Mouse (Mus musculus): ENCODE measurements around the gene Prdm2. TPM values are rescaled to one million over a fixed set of nuclear protein-coding genes. Genes with fewer than 3 reads are reported as not detected.

Prdm2 gene
- polyA plus RNA-seq, 1 experiment, result 9.2 TPM

DNA sequence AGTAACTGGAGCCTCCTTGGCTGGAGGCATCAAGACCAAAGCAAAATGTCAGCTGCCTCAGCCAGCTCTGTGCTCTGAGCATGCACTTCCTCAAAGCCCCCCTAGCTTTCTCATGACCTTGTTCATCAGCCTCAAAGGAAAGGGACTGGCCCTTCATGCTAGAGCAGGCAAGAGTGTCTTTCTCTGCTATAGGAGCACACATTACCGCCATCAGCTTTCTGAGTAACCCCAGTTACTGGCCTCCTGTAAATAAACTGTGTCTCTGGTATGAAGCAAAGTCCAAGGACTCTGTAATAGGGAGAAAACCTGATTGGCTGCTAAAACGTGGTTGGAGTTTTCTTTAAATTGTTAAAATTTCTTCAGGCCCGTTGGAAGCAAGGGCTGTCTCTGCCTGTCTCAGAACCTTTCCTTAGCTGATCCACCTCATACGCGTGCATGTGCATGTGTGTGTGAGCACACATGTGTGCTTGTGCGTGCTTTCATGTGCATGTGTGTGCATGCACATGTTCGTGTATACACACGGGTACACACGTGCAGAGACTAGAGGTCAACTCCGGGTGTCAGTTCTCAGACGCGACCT lies 153.9 kb downstream of the Prdm2 start:
- Histone ChIP-seq H3K4me3 (ENCODE audit: insufficient read depth, poor library complexity, severe bottlenecking) (no peak overlapping the region), H3K79me3 (ENCODE audit: low read depth) (no peaks in the 10 kb centered on the region), H3K27me3 (ENCODE audit: control insufficient read depth, insufficient read depth, insufficient read length) (no peaks in the 10 kb centered on the region), H3K36me3 (ENCODE audit: control insufficient read depth, insufficient read depth) (no peaks in the 10 kb centered on the region), H3K79me2 (ENCODE audit: control insufficient read depth, insufficient read depth) (no peaks in the 10 kb centered on the region), H3ac (ENCODE audit: control insufficient read depth, insufficient read length, low read depth) (no peak overlapping the region)
- TF ChIP-seq FOSL1 (IDR thresholded peaks at IDR 0.05; ENCODE audit: insufficient read depth, low read length, poor library complexity, severe bottlenecking) (no peak), CEBPB (IDR thresholded peaks at IDR 0.05; ENCODE audit: low read depth) (no peak), USF1 (IDR thresholded peaks at IDR 0.05; ENCODE audit: low read depth) (no peak), MYOD1 (IDR thresholded peaks at IDR 0.05; ENCODE audit: control insufficient read depth, insufficient read length, low read depth) (no peak), MAX (IDR thresholded peaks at IDR 0.05) (no peak), CTCF (IDR thresholded peaks at IDR 0.05; ENCODE audit: control insufficient read depth, insufficient read depth, insufficient read length) (no peak), MYOG (IDR thresholded peaks at IDR 0.05; ENCODE audit: control insufficient read depth, extremely low read depth, insufficient read length) (no peak)

Small RNA genes lying within 50 kb of the gene (microRNA-seq; reads per million reads assigned to microRNA genes)
- gene Mir7021 (ENCODE audit: borderline microRNAs expressed), result 2.1 reads per million, percentile 40 among the genes with 10 or more reads in this experiment

Other genes starting within 250 kb of the Prdm2 start
- 133 TPM for gene Pdpn, start 86.6 kb upstream of the Prdm2 start, polyA plus RNA-seq (2012; fragmentation: generic; extraction: Trizol)
- gene Lrrc38, start 136.8 kb upstream of the Prdm2 start, polyA plus RNA-seq (2012; fragmentation: generic; extraction: Trizol), result not detected
- not detected for gene Pramel1, start 181.4 kb upstream of the Prdm2 start, polyA plus RNA-seq (2012; fragmentation: generic; extraction: Trizol)
- 9.0 TPM for gene Pramef8, start 199.4 kb upstream of the Prdm2 start, polyA plus RNA-seq (2012; fragmentation: generic; extraction: Trizol)
- gene Oog4, start 237.3 kb upstream of the Prdm2 start, polyA plus RNA-seq (2012; fragmentation: generic; extraction: Trizol), result not detected

Measured in C2C12 (cell line).